16 mouse cellular contexts compared by ENCODE assay signal in genomic region chr2:77173366-77173765, GRCm38 (mm10). TPM values are rescaled to one million over a fixed set of nuclear protein-coding genes. Genes with fewer than 3 reads are reported as not detected.
DNase-seq lines count a peak whose midpoint lies in the region; ATAC-seq and TF ChIP-seq lines count a peak whose summit lies in the region.
"Had no signal": no experiment of that assay in that cellular context is flagged by ENCODE, and none has a peak within 500 bp of the region (broad histone marks: within the 10 kb centered on the region; RNA-seq: fewer than 3 reads in every experiment).

No protein-coding gene starts in this region.

- ATAC-seq in forebrain, embryonic 14.5 days, result 0 out of 2 replicates have a peak, but pooled peaks have one; percentile 12
- ATAC-seq in forebrain, embryonic 16.5 days, result no peak
- ATAC-seq in hindbrain, postnatal 0 days, result no peak
- no peak for ATAC-seq in hindbrain, embryonic 16.5 days
- no peak for ATAC-seq in midbrain, postnatal 0 days (ENCODE audit: low FRiP score)
- ATAC-seq in midbrain, embryonic 16.5 days, result no peak
- ATAC-seq: intestine, postnatal 0 days had no signal

- H3K9ac ChIP-seq in forebrain, embryonic 14.5 days (ENCODE audit: low read length), result no peak overlapping the region
- H3K9ac ChIP-seq in forebrain, embryonic 16.5 days (replicated peaks; ENCODE audit: low read depth, low read length), result no peak overlapping the region
- no peak overlapping the region for H3K9ac ChIP-seq in hindbrain, postnatal 0 days (replicated peaks; ENCODE audit: low read length)
- H3K9ac ChIP-seq in hindbrain, embryonic 16.5 days (ENCODE audit: low read depth, low read length), result no peak overlapping the region
- no peak overlapping the region for H3K9ac ChIP-seq in midbrain, postnatal 0 days (replicated peaks; ENCODE audit: low read length, poor library complexity, severe bottlenecking)
- no peak overlapping the region for H3K9ac ChIP-seq in midbrain, embryonic 16.5 days (ENCODE audit: low read depth, low read length)
- H3K9ac ChIP-seq: forebrain, embryonic 12.5 days; hindbrain, embryonic 13.5 days; lung, embryonic 15.5 days had no signal

- no peaks in the 10 kb centered on the region for H3K9me3 ChIP-seq in forebrain, embryonic 14.5 days (replicated peaks; ENCODE audit: control insufficient read depth, low read length)
- no peaks in the 10 kb centered on the region for H3K9me3 ChIP-seq in forebrain, embryonic 16.5 days (ENCODE audit: control insufficient read depth, low read length)
- no peaks in the 10 kb centered on the region for H3K9me3 ChIP-seq in hindbrain, postnatal 0 days (ENCODE audit: low read length)
- no peaks in the 10 kb centered on the region for H3K9me3 ChIP-seq in hindbrain, embryonic 16.5 days (ENCODE audit: control insufficient read depth, low read length)
- H3K9me3 ChIP-seq in midbrain, postnatal 0 days (ENCODE audit: low read length), result no peaks in the 10 kb centered on the region
- H3K9me3 ChIP-seq in midbrain, embryonic 16.5 days (replicated peaks; ENCODE audit: control insufficient read depth, low read length, poor library complexity, severe bottlenecking), result no peaks in the 10 kb centered on the region
- H3K9me3 ChIP-seq: forebrain, embryonic 12.5 days; hindbrain, embryonic 13.5 days; lung, embryonic 15.5 days had no signal

- TF ChIP-seq CTCF in hindbrain, postnatal 0 days (IDR thresholded peaks at IDR 0.05; ENCODE audit: low read depth), result no peak
- TF ChIP-seq CTCF in midbrain, postnatal 0 days (IDR thresholded peaks at IDR 0.05), result no peak

- no peaks in the 10 kb centered on the region for H3K36me3 ChIP-seq in forebrain, embryonic 14.5 days (ENCODE audit: control insufficient read depth, insufficient read depth, low read length)
- H3K36me3 ChIP-seq in forebrain, embryonic 16.5 days (ENCODE audit: control insufficient read depth, insufficient read depth), result no peaks in the 10 kb centered on the region
- no peaks in the 10 kb centered on the region for H3K36me3 ChIP-seq in hindbrain, postnatal 0 days (ENCODE audit: insufficient read depth, low read length)
- H3K36me3 ChIP-seq in hindbrain, embryonic 16.5 days (ENCODE audit: control insufficient read depth, insufficient read depth, low read length), result no peaks in the 10 kb centered on the region
- H3K36me3 ChIP-seq in midbrain, postnatal 0 days (ENCODE audit: insufficient read depth, low read length), result no peaks in the 10 kb centered on the region
- H3K36me3 ChIP-seq in midbrain, embryonic 16.5 days (ENCODE audit: control insufficient read depth, insufficient read depth, low read length), result no peaks in the 10 kb centered on the region
- H3K36me3 ChIP-seq: forebrain, embryonic 12.5 days; hindbrain, embryonic 13.5 days; lung, embryonic 15.5 days had no signal

- H3K27ac ChIP-seq in forebrain, embryonic 14.5 days (ENCODE audit: low read depth, low read length), result no peak overlapping the region
- H3K27ac ChIP-seq in forebrain, embryonic 16.5 days (ENCODE audit: low read length), result no peak overlapping the region
- H3K27ac ChIP-seq in hindbrain, postnatal 0 days, result 0 out of 2 replicates have a peak overlapping the region, but pooled peaks have one; percentile 20
- no peak overlapping the region for H3K27ac ChIP-seq in hindbrain, embryonic 16.5 days (ENCODE audit: low read depth, low read length)
- no peak overlapping the region for H3K27ac ChIP-seq in midbrain, postnatal 0 days (ENCODE audit: low read depth, low read length)
- no peak overlapping the region for H3K27ac ChIP-seq in midbrain, embryonic 16.5 days (ENCODE audit: low read length)
- H3K27ac ChIP-seq: forebrain, embryonic 12.5 days; hindbrain, embryonic 13.5 days; lung, embryonic 15.5 days had no signal

- no peak overlapping the region for H3K4me2 ChIP-seq in forebrain, embryonic 14.5 days (ENCODE audit: low read length)
- no peak overlapping the region for H3K4me2 ChIP-seq in forebrain, embryonic 16.5 days (ENCODE audit: low read length)
- H3K4me2 ChIP-seq in hindbrain, postnatal 0 days (ENCODE audit: low read depth, low read length), result no peak overlapping the region
- no peak overlapping the region for H3K4me2 ChIP-seq in hindbrain, embryonic 16.5 days (ENCODE audit: low read length)
- no peak overlapping the region for H3K4me2 ChIP-seq in midbrain, postnatal 0 days (ENCODE audit: low read depth, low read length, poor library complexity, severe bottlenecking)
- H3K4me2 ChIP-seq in midbrain, embryonic 16.5 days (ENCODE audit: low read length), result no peak overlapping the region
- H3K4me2 ChIP-seq: forebrain, embryonic 12.5 days; hindbrain, embryonic 13.5 days; lung, embryonic 15.5 days had no signal

- WGBS in forebrain, embryonic 14.5 days, result 58% methylated on average over 6 of the region's 6 CpGs
- WGBS in forebrain, embryonic 16.5 days, result 57% methylated on average over 6 of the region's 6 CpGs
- WGBS in hindbrain, postnatal 0 days, result 50% methylated on average over 6 of the region's 6 CpGs
- WGBS in hindbrain, embryonic 16.5 days, result 54% methylated on average over 6 of the region's 6 CpGs
- WGBS in midbrain, postnatal 0 days, result 33% methylated on average over 6 of the region's 6 CpGs
- 39% methylated on average over 6 of the region's 6 CpGs for WGBS in midbrain, embryonic 16.5 days

- H3K4me1 ChIP-seq in forebrain, embryonic 14.5 days (ENCODE audit: control insufficient read depth, insufficient read depth, low read length), result peaks cover 16% of the 10 kb centered on the region; the same call in 1 of the 2 replicates
- peaks cover 17% of the 10 kb centered on the region for H3K4me1 ChIP-seq in forebrain, embryonic 16.5 days (replicated peaks; ENCODE audit: control insufficient read depth, insufficient read depth, low read length)
- H3K4me1 ChIP-seq in hindbrain, postnatal 0 days (ENCODE audit: insufficient read depth, low read length), result peaks cover 13% of the 10 kb centered on the region
- peaks cover 28% of the 10 kb centered on the region for H3K4me1 ChIP-seq in hindbrain, embryonic 16.5 days (ENCODE audit: control insufficient read depth, insufficient read depth, low read depth, low read length)
- peaks cover 15% of the 10 kb centered on the region for H3K4me1 ChIP-seq in midbrain, postnatal 0 days (ENCODE audit: insufficient read depth, low read length)
- peaks cover 37% of the 10 kb centered on the region for H3K4me1 ChIP-seq in midbrain, embryonic 16.5 days (ENCODE audit: control insufficient read depth, insufficient read depth, low read length)

- peak; percentile 35 for DNase-seq in forebrain, embryonic 14.5 days (ENCODE audit: low spot score)
- peak; percentile 43 for DNase-seq in hindbrain, postnatal 0 days (ENCODE audit: low spot score)
- peak; percentile 46 for DNase-seq in midbrain, postnatal 0 days (ENCODE audit: low spot score)
- no peak for DNase-seq in thymus, postnatal 25 days
- no peak for DNase-seq in cerebellum, adult 11-12 months
- DNase-seq: adrenal gland, adult 2 months; cerebellum, adult 18-20 months; liver; right cerebral cortex, postnatal 14 days had no signal

- no peak overlapping the region for H3K4me3 ChIP-seq in forebrain, embryonic 14.5 days (ENCODE audit: low read depth, low read length)
- H3K4me3 ChIP-seq in forebrain, embryonic 16.5 days (replicated peaks; ENCODE audit: low read length), result no peak overlapping the region
- no peak overlapping the region for H3K4me3 ChIP-seq in hindbrain, postnatal 0 days (ENCODE audit: low read length)
- H3K4me3 ChIP-seq in hindbrain, embryonic 16.5 days (ENCODE audit: low read length), result no peak overlapping the region
- no peak overlapping the region for H3K4me3 ChIP-seq in midbrain, postnatal 0 days (ENCODE audit: low read depth, low read length)
- no peak overlapping the region for H3K4me3 ChIP-seq in midbrain, embryonic 16.5 days (ENCODE audit: low read depth, low read length)
- H3K4me3 ChIP-seq: forebrain, embryonic 12.5 days; hindbrain, embryonic 13.5 days; lung, embryonic 15.5 days had no signal

- no peaks in the 10 kb centered on the region for H3K27me3 ChIP-seq in forebrain, embryonic 14.5 days (replicated peaks; ENCODE audit: control insufficient read depth, insufficient read depth, low read length)
- no peaks in the 10 kb centered on the region for H3K27me3 ChIP-seq in forebrain, embryonic 16.5 days (replicated peaks; ENCODE audit: control insufficient read depth, insufficient read depth, low read length)
- no peaks in the 10 kb centered on the region for H3K27me3 ChIP-seq in hindbrain, postnatal 0 days (ENCODE audit: insufficient read depth, low read length)
- no peaks in the 10 kb centered on the region for H3K27me3 ChIP-seq in hindbrain, embryonic 16.5 days (replicated peaks; ENCODE audit: control insufficient read depth, insufficient read depth, low read length)
- no peaks in the 10 kb centered on the region for H3K27me3 ChIP-seq in midbrain, postnatal 0 days (ENCODE audit: insufficient read depth, low read length)
- no peaks in the 10 kb centered on the region; the same call in 1 of the 2 replicates for H3K27me3 ChIP-seq in midbrain, embryonic 16.5 days (ENCODE audit: control insufficient read depth, insufficient read depth, low read depth, low read length)
- H3K27me3 ChIP-seq: lung, embryonic 15.5 days had no signal

RNA-seq across cellular contexts. Expression of gene Ccdc141, which starts 2.9 kb away (rescaled TPM):
- polyA plus RNA-seq in forebrain, embryonic 14.5 days (2014; fragmentation: Nextera tagmentation; extraction: Ambion mirVana), result 4.3 and 5.1 TPM in 2 replicates
- polyA plus RNA-seq in forebrain, embryonic 16.5 days (2015; fragmentation: Nextera tagmentation; extraction: Ambion mirVana), result 4.8 and 6.1 TPM in 2 replicates
- 11.7 and 20.0 TPM in 2 replicates for total RNA-seq in hindbrain, postnatal 0 days (2014; rRNA removed)
- polyA plus RNA-seq in hindbrain, postnatal 0 days (2015; fragmentation: Nextera tagmentation; extraction: Ambion mirVana), result 10.1 and 13.6 TPM in 2 replicates
- polyA plus RNA-seq in hindbrain, embryonic 16.5 days (2015; fragmentation: Nextera tagmentation; extraction: Ambion mirVana), result 8.5 and 9.9 TPM in 2 replicates
- 7.9 and 10.2 TPM in 2 replicates for total RNA-seq in midbrain, postnatal 0 days (2014; rRNA removed)
- 7.1 and 9.1 TPM in 2 replicates for polyA plus RNA-seq in midbrain, postnatal 0 days (2015; fragmentation: Nextera tagmentation; extraction: Ambion mirVana)
- 7.1 and 8.5 TPM in 2 replicates for polyA plus RNA-seq in midbrain, embryonic 16.5 days (2015; fragmentation: Nextera tagmentation; extraction: Ambion mirVana)

Comparison
In these comparisons a context has a peak if more than half of its experiments do, and no peak if none do; other contexts are left out.
1. DNase-seq: peak in forebrain, embryonic 14.5 days (single experiment), hindbrain, postnatal 0 days (single experiment) and midbrain, postnatal 0 days (single experiment); none in thymus, postnatal 25 days (single experiment) and cerebellum, adult 11-12 months (single experiment).